Mouse (Mus musculus): Measurements from ENCODE around the gene Ppm1k. TPM values are rescaled to one million over a fixed set of nuclear protein-coding genes. Genes with fewer than 3 reads are reported as not detected.

The Ppm1k gene
- total and polyA plus RNA-seq, 3 experiments: 1.3 to 1.5 TPM; not detected in 1

- Histone ChIP-seq H3K27me3 (ENCODE audit: control insufficient read depth in 1 of 2, insufficient read depth in 2 of 2, low read length in 2 of 2) (no peaks in the 10 kb centered on the region), H3K9me3 (replicated peaks; ENCODE audit: insufficient read depth, low read length) (no peaks in the 10 kb centered on the region), H3K36me3 (ENCODE audit: control insufficient read depth in 1 of 2, insufficient read depth in 2 of 2, low read length in 2 of 2) (peaks cover 0 to 9% of the 10 kb centered on the region in 2 experiments; a peak in 2 of 4 replicates), H3K27ac (ENCODE audit: control insufficient read depth, low read depth, low read length) (no peak overlapping the region), H3K4me3 (ENCODE audit: control insufficient read depth in 1 of 2, insufficient read depth in 1 of 2, low read depth in 2 of 2, low read length in 2 of 2) (no peak overlapping the region), H3K9ac (ENCODE audit: control insufficient read depth, low read depth, low read length, poor library complexity, severe bottlenecking) (no peak overlapping the region), H3K4me1 (ENCODE audit: control insufficient read depth in 1 of 2, insufficient read depth in 2 of 2, low read length in 2 of 2) (peaks cover 0 to 8% of the 10 kb centered on the region in 2 experiments; a peak in 2 of 4 replicates), H3K79me2 (ENCODE audit: control insufficient read depth, insufficient read depth, low read length, poor library complexity) (no peaks in the 10 kb centered on the region)
- no peak for DNase-seq (ENCODE audit: low read depth, low spot score)
- TF ChIP-seq MEF2A (IDR thresholded peaks at IDR 0.05; ENCODE audit: extremely low read depth, insufficient replicate concordance, low read depth, low read length, poor library complexity, severe bottlenecking): no peak
- TF ChIP-seq JUND (IDR thresholded peaks at IDR 0.05; ENCODE audit: low read depth, low read length): no peak
- no peak for TF ChIP-seq NELFE (IDR thresholded peaks at IDR 0.05; ENCODE audit: low read depth, low read length)
- no peak for TF ChIP-seq ETS1 (IDR thresholded peaks at IDR 0.05; ENCODE audit: low read depth, low read length)
- no peak for TF ChIP-seq ZMIZ1 (IDR thresholded peaks at IDR 0.05; ENCODE audit: low read depth, low read length)
- no peak for TF ChIP-seq CTCF (IDR thresholded peaks at IDR 0.05 in 2 of 3, conservative IDR thresholded peaks at IDR 0.05 in 1 of 3; ENCODE audit: control insufficient read depth in 1 of 3, insufficient read depth in 1 of 3, low read depth in 2 of 3, low read length in 3 of 3, poor library complexity in 1 of 3, severe bottlenecking in 1 of 3)
- no peak for TF ChIP-seq BHLHE40 (IDR thresholded peaks at IDR 0.05; ENCODE audit: borderline replicate concordance, low read depth, low read length)
- TF ChIP-seq GABPA (IDR thresholded peaks at IDR 0.05; ENCODE audit: low read depth, low read length): no peak
- no peak for TF ChIP-seq MAZ (IDR thresholded peaks at IDR 0.05; ENCODE audit: low read depth, low read length)
- TF ChIP-seq SIN3A (IDR thresholded peaks at IDR 0.05; ENCODE audit: low read length): no peak
- TF ChIP-seq ZC3H11A (IDR thresholded peaks at IDR 0.05; ENCODE audit: low read depth, low read length): no peak
- no peak for TF ChIP-seq E2F4 (IDR thresholded peaks at IDR 0.05; ENCODE audit: borderline replicate concordance, low read depth, low read length)
- no peak for TF ChIP-seq MYB (IDR thresholded peaks at IDR 0.05; ENCODE audit: low read depth, low read length)
- TF ChIP-seq MAX (IDR thresholded peaks at IDR 0.05; ENCODE audit: low read length): no peak
- TF ChIP-seq KAT2A (conservative IDR thresholded peaks at IDR 0.05; ENCODE audit: low read depth, low read length): no peak
- TF ChIP-seq TAL1 (IDR thresholded peaks at IDR 0.05; ENCODE audit: low read length): no peak
- no peak for TF ChIP-seq CHD2 (IDR thresholded peaks at IDR 0.05; ENCODE audit: low read length)
- TF ChIP-seq USF2 (IDR thresholded peaks at IDR 0.05; ENCODE audit: borderline replicate concordance in 1 of 2, insufficient read depth in 1 of 2, low read depth in 1 of 2, low read length in 2 of 2): no peak
- TF ChIP-seq NRF1 (IDR thresholded peaks at IDR 0.05; ENCODE audit: insufficient read depth, low read depth, low read length, poor library complexity, severe bottlenecking): no peak
- TF ChIP-seq GATA1 (IDR thresholded peaks at IDR 0.05; ENCODE audit: low read depth, low read length): no peak
These were observed 5.8 kb upstream of the Ppm1k start for GRCm38 (mm10) chr6:57540950-57541498.

GRCm38 (mm10) chr6:57537887-57538286 is 2.6 kb upstream of the Ppm1k start:
- no peak for DNase-seq (ENCODE audit: low read depth, low spot score)
- peaks cover 0 to 15% of the 10 kb centered on the region in 2 experiments; a peak in 3 of 4 replicates for H3K4me1 ChIP-seq (ENCODE audit: control insufficient read depth in 1 of 2, insufficient read depth in 2 of 2, low read length in 2 of 2)

More at GRCm38 (mm10) chr6:57537887-57538286, 2.6 kb upstream of the Ppm1k start:
- Histone ChIP-seq H3K4me3 (ENCODE audit: control insufficient read depth in 1 of 2, insufficient read depth in 1 of 2, low read depth in 2 of 2, low read length in 2 of 2) (no peak overlapping the region), H3K9ac (ENCODE audit: control insufficient read depth, low read depth, low read length, poor library complexity, severe bottlenecking) (no peak overlapping the region), H3K79me2 (ENCODE audit: control insufficient read depth, insufficient read depth, low read length, poor library complexity) (no peaks in the 10 kb centered on the region), H3K27ac (ENCODE audit: control insufficient read depth, low read depth, low read length) (no peak overlapping the region), H3K36me3 (ENCODE audit: control insufficient read depth in 1 of 2, insufficient read depth in 2 of 2, low read length in 2 of 2) (peaks cover 0 to 16% of the 10 kb centered on the region in 2 experiments; a peak in 2 of 4 replicates), H3K27me3 (ENCODE audit: control insufficient read depth in 1 of 2, insufficient read depth in 2 of 2, low read length in 2 of 2) (no peaks in the 10 kb centered on the region), H3K9me3 (replicated peaks; ENCODE audit: insufficient read depth, low read length) (no peaks in the 10 kb centered on the region)
- no peak for TF ChIP-seq ZNF384 (IDR thresholded peaks at IDR 0.05; ENCODE audit: low read depth, low read length)
- TF ChIP-seq E2F4 (IDR thresholded peaks at IDR 0.05; ENCODE audit: borderline replicate concordance, low read depth, low read length): no peak
- TF ChIP-seq JUND (IDR thresholded peaks at IDR 0.05; ENCODE audit: low read depth, low read length): no peak
- TF ChIP-seq NRF1 (IDR thresholded peaks at IDR 0.05; ENCODE audit: insufficient read depth, low read depth, low read length, poor library complexity, severe bottlenecking): no peak
- no peak for TF ChIP-seq USF2 (IDR thresholded peaks at IDR 0.05; ENCODE audit: borderline replicate concordance in 1 of 2, insufficient read depth in 1 of 2, low read depth in 1 of 2, low read length in 2 of 2)
- no peak for TF ChIP-seq TCF12 (IDR thresholded peaks at IDR 0.05; ENCODE audit: low read depth, low read length)
- TF ChIP-seq GATA1 (IDR thresholded peaks at IDR 0.05; ENCODE audit: low read depth, low read length): no peak
- TF ChIP-seq CHD2 (IDR thresholded peaks at IDR 0.05; ENCODE audit: low read length): no peak
- TF ChIP-seq ZC3H11A (IDR thresholded peaks at IDR 0.05; ENCODE audit: low read depth, low read length): no peak
- no peak for TF ChIP-seq CTCF (IDR thresholded peaks at IDR 0.05 in 2 of 3, conservative IDR thresholded peaks at IDR 0.05 in 1 of 3; ENCODE audit: control insufficient read depth in 1 of 3, insufficient read depth in 1 of 3, low read depth in 2 of 3, low read length in 3 of 3, poor library complexity in 1 of 3, severe bottlenecking in 1 of 3)
- no peak for TF ChIP-seq MAFK (IDR thresholded peaks at IDR 0.05; ENCODE audit: borderline replicate concordance, low read depth, low read length)
- TF ChIP-seq UBTF (IDR thresholded peaks at IDR 0.05; ENCODE audit: borderline replicate concordance, insufficient read depth, low read depth, low read length): no peak
- no peak for TF ChIP-seq KAT2A (conservative IDR thresholded peaks at IDR 0.05; ENCODE audit: low read depth, low read length)
- TF ChIP-seq CHD1 (IDR thresholded peaks at IDR 0.05; ENCODE audit: low read depth, low read length): no peak
